Mouse (Mus musculus): Measurements from ENCODE around the gene Eef2. TPM values are rescaled to one million over a fixed set of nuclear protein-coding genes. Genes with fewer than 3 reads are reported as not detected.
A peak's percentile ranks its signal among the peaks of the same experiment; 100 is the strongest.

Gene Eef2
- total and polyA plus RNA-seq, 3 experiments: 1,695 to 3,878 (median 1,715) TPM

DNA sequence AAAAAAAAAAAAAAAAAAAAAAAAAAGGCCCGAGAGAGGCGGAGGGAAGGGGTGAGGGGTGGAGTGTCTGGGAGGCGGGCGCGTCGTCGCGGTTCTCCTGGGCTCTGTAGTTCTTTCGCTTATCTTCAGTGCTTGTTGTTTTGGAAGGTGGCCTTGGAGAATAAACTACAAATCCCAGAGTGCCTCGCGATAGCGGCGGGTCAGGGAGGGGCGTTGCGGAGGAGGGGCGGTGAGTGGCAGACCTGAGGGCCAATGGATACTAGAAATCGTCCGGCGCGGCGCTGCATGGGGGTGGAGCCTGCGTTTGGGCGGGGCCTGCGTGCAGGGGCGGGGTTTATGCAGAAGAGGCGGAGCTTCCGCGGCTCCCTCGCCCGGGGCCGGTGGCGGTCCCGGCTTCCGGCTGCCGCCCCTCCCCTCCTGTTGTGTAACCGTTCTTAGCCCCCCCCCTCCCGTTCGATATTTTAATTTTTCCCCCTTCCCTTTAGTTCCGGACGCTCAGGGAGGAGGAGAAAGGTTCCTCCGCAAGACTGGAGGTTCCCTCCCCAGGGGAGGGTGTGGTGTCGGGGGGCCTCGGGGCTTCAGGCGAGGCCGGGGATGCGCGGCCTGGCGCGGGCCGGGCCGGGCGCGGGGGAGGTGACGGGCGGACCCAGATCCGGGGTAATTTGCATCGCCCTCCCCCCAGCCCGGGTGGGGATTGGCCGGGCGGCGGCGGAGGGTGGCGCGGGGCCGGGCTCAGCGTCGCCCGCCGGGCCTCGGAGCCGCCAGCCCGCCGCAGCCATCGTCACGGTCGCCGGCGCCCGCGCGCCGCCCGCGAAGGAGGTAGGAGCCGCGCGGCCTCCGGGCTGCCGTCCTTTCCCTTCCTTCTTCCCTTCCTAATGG is 38.9 kb upstream of the Eef2 start:
- peak; percentile 93 for DNase-seq (ENCODE audit: low spot score)
- Histone ChIP-seq H3K36me3 (replicated peaks) (peaks cover 41% of the 10 kb centered on the region), H3K9me3 (replicated peaks) (no peaks in the 10 kb centered on the region), H3K27me3 (ENCODE audit: insufficient read depth, low read length) (no peaks in the 10 kb centered on the region), H3K4me3 (ENCODE audit: low read depth, low read length) (peak overlapping the region; percentile 79), H3K4me1 (ENCODE audit: insufficient read depth, low read depth, low read length) (peaks cover 63% of the 10 kb centered on the region)
- peak; percentile 81 for ATAC-seq (ENCODE audit: extremely low read depth, insufficient number of reproducible peaks, low FRiP score, poor library complexity, severe bottlenecking)
- TF ChIP-seq CTCF (IDR thresholded peaks at IDR 0.05; ENCODE audit: low read depth, low read length) (no peak), POLR2AphosphoS5 (IDR thresholded peaks at IDR 0.05; ENCODE audit: insufficient replicate concordance, low read depth, low read length) (no peak), GATA2 (IDR thresholded peaks at IDR 0.05; ENCODE audit: borderline replicate concordance, low read depth, low read length) (no peak), TAL1 (conservative IDR thresholded peaks at IDR 0.05; ENCODE audit: low read depth, low read length) (no peak), GATA1 (IDR thresholded peaks at IDR 0.05; ENCODE audit: borderline replicate concordance, low read length) (no peak)

DNA sequence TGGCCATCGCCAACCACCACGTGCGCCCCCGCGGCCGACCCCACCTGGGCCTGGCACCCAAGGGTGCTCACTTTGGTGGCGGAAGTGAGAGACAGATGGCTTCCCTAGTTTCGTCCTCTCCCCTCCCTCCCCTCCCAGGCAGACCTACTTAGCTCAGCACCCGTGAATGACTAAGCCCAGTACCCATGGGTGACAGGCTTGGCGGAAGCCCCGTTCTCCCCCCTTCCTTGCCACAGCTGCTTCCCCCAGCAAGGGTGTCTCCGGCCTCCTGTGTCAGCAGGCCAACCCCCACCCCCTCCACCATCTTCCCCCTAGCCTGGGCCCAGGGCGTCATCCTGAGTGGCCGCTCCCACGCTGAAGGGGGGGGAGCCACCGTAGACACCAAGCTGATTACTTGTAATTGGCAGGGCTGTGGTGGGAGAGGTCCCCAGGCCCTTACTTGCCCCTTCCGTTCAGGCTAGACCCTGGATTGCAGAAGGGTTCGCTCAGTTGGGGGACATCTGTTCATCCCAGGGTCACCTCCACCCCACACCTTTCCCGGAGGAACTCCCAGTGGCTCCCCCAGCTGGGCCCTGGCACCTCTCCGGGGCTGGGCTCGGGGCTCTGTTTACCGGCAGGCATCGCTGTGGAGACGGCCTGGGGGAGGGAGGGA is 38.2 kb upstream of the Eef2 start:
- Histone ChIP-seq H3K27me3 (ENCODE audit: insufficient read depth, low read length) (no peaks in the 10 kb centered on the region), H3K4me3 (ENCODE audit: low read depth, low read length) (peak overlapping the region; percentile 79), H3K36me3 (replicated peaks) (peaks cover 49% of the 10 kb centered on the region), H3K4me1 (ENCODE audit: insufficient read depth, low read depth, low read length) (peaks cover 70% of the 10 kb centered on the region), H3K9me3 (replicated peaks) (peaks cover under 1% of the 10 kb centered on the region; the same call in 1 of the 2 replicates)
- ATAC-seq (ENCODE audit: extremely low read depth, insufficient number of reproducible peaks, low FRiP score, poor library complexity, severe bottlenecking) (no peak), DNase-seq (ENCODE audit: low spot score) (peak; percentile 74)
- TF ChIP-seq TAL1 (conservative IDR thresholded peaks at IDR 0.05; ENCODE audit: low read depth, low read length) (no peak), GATA2 (IDR thresholded peaks at IDR 0.05; ENCODE audit: borderline replicate concordance, low read depth, low read length) (no peak), CTCF (IDR thresholded peaks at IDR 0.05; ENCODE audit: low read depth, low read length) (no peak), GATA1 (IDR thresholded peaks at IDR 0.05; ENCODE audit: borderline replicate concordance, low read length) (no peak), POLR2AphosphoS5 (IDR thresholded peaks at IDR 0.05; ENCODE audit: insufficient replicate concordance, low read depth, low read length) (no peak)

DNA sequence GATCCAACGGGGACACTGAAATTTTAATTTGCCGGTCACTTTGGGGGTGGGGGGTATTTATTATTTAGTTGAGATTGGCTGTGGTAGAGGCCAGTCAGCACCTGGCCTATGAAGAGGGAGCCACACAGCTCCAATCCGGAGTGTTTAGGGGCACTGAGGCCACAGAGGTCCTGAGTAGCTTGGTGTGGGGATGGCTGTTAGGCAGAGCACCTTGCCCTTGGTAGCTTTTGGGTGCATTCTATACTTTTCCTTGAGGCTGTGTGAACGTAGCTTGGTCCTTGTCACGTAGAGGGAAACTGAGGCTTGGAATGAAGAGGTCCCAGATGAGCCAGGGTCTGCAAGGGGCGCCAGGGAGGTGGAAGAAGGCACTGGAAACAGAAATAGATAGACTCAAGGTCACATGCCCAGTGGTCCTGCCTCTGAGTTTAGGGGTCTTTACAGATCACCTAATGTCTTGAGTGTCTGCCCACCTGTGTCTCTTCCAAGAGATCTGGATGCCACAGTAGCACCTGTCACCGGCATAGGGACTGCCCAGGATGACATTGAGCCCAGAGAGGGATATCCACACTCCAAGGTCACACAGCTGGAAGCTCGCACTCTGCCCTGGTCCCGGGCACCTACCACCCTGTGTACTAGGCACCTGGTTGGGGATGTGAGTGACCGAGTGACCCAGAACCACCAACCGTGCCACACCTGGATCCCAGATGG is 37.5 kb upstream of the Eef2 start:
- peaks cover 56% of the 10 kb centered on the region for H3K36me3 ChIP-seq (replicated peaks)
- no peak for ATAC-seq (ENCODE audit: extremely low read depth, insufficient number of reproducible peaks, low FRiP score, poor library complexity, severe bottlenecking)
- H3K9me3 ChIP-seq (replicated peaks): peaks cover 6% of the 10 kb centered on the region
- peaks cover 75% of the 10 kb centered on the region for H3K4me1 ChIP-seq (ENCODE audit: insufficient read depth, low read depth, low read length)
- H3K4me3 ChIP-seq (ENCODE audit: low read depth, low read length): peak overlapping the region; percentile 79
- no peaks in the 10 kb centered on the region for H3K27me3 ChIP-seq (ENCODE audit: insufficient read depth, low read length)
- no peak for DNase-seq (ENCODE audit: low spot score)
- no peak for TF ChIP-seq TAL1 (conservative IDR thresholded peaks at IDR 0.05; ENCODE audit: low read depth, low read length)

- H3K36me3 ChIP-seq (replicated peaks): peaks cover 61% of the 10 kb centered on the region
Observed at GRCm38 (mm10) chr10:81139529-81139846, 36.9 kb upstream of the Eef2 start.

GRCm38 (mm10) chr10:81140005-81140404 is 36.4 kb upstream of the Eef2 start:
- peaks cover 66% of the 10 kb centered on the region for H3K36me3 ChIP-seq (replicated peaks)
- no peaks in the 10 kb centered on the region for H3K27me3 ChIP-seq (ENCODE audit: insufficient read depth, low read length)
- no peak for ATAC-seq (ENCODE audit: extremely low read depth, insufficient number of reproducible peaks, low FRiP score, poor library complexity, severe bottlenecking)
- peaks cover 11% of the 10 kb centered on the region for H3K9me3 ChIP-seq (replicated peaks)
- DNase-seq (ENCODE audit: low spot score): no peak
- TF ChIP-seq CTCF (IDR thresholded peaks at IDR 0.05; ENCODE audit: low read depth, low read length): no peak
- TF ChIP-seq GATA2 (IDR thresholded peaks at IDR 0.05; ENCODE audit: borderline replicate concordance, low read depth, low read length): no peak
- peaks cover 75% of the 10 kb centered on the region for H3K4me1 ChIP-seq (ENCODE audit: insufficient read depth, low read depth, low read length)
- peak overlapping the region; percentile 79 for H3K4me3 ChIP-seq (ENCODE audit: low read depth, low read length)

More at GRCm38 (mm10) chr10:81139529-81139846, 36.9 kb upstream of the Eef2 start:
- no peak for TF ChIP-seq GATA2 (IDR thresholded peaks at IDR 0.05; ENCODE audit: borderline replicate concordance, low read depth, low read length)
- TF ChIP-seq GATA1 (IDR thresholded peaks at IDR 0.05; ENCODE audit: borderline replicate concordance, low read length): no peak
- TF ChIP-seq TAL1 (conservative IDR thresholded peaks at IDR 0.05; ENCODE audit: low read depth, low read length): no peak
- Histone ChIP-seq H3K4me3 (ENCODE audit: low read depth, low read length) (peak overlapping the region; percentile 79), H3K4me1 (ENCODE audit: insufficient read depth, low read depth, low read length) (peaks cover 75% of the 10 kb centered on the region), H3K27me3 (ENCODE audit: insufficient read depth, low read length) (no peaks in the 10 kb centered on the region), H3K9me3 (replicated peaks) (peaks cover 11% of the 10 kb centered on the region)
- ATAC-seq (ENCODE audit: extremely low read depth, insufficient number of reproducible peaks, low FRiP score, poor library complexity, severe bottlenecking) (no peak), DNase-seq (ENCODE audit: low spot score) (no peak)

DNA sequence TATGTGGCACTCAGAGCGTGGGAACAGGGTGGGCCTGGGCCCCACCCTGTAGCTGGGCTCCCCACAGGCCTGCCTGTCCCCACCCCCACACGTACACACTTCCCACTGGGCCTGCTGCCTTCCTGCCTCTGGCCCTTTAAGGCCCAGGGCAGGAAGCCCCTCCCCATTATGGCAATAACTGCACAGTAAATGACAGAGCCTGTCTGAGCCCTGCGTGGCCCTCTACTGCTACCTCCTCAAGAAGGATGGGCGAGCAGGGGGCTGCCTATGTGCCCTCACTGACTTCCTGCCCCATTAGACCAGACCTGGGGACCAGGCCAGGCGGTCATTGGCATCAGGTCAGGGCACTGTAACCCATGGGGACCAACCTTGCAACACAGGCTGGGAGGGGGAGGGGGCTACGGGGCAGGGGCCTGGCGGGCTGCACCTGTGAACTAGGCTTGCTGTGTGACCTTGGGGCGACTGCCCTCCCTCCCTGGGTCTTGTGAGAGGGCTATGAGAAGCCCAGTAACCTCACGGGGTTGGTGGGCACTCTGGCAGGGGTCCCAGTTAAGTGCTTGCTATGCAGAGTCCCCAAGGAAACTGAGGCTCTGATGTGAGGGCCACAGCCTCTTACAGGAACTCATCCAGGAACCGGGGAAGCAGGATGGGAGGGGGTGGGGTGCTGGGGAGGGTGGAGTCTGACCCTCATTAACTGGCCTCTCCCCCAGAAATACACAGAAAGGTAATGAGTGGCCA is 35.5 kb upstream of the Eef2 start:
- Histone ChIP-seq H3K4me3 (ENCODE audit: low read depth, low read length) (peak overlapping the region; percentile 79), H3K4me1 (ENCODE audit: insufficient read depth, low read depth, low read length) (peaks cover 75% of the 10 kb centered on the region), H3K9me3 (replicated peaks) (peaks cover 11% of the 10 kb centered on the region), H3K27me3 (ENCODE audit: insufficient read depth, low read length) (no peaks in the 10 kb centered on the region), H3K36me3 (replicated peaks) (peaks cover 75% of the 10 kb centered on the region)
- TF ChIP-seq GATA2 (IDR thresholded peaks at IDR 0.05; ENCODE audit: borderline replicate concordance, low read depth, low read length) (no peak), CTCF (IDR thresholded peaks at IDR 0.05; ENCODE audit: low read depth, low read length) (no peak), POLR2AphosphoS5 (IDR thresholded peaks at IDR 0.05; ENCODE audit: insufficient replicate concordance, low read depth, low read length) (no peak), TAL1 (conservative IDR thresholded peaks at IDR 0.05; ENCODE audit: low read depth, low read length) (no peak), GATA1 (IDR thresholded peaks at IDR 0.05; ENCODE audit: borderline replicate concordance, low read length) (no peak)
- peak; percentile 37 for DNase-seq (ENCODE audit: low spot score)
- ATAC-seq (ENCODE audit: extremely low read depth, insufficient number of reproducible peaks, low FRiP score, poor library complexity, severe bottlenecking): no peak
